Mouse (Mus musculus): ENCODE data around the gene Arf3. TPM values are rescaled to one million over a fixed set of nuclear protein-coding genes. Genes with fewer than 3 reads are reported as not detected.

Gene Arf3
- polyA plus RNA-seq, 1 experiment from 2014 or later, result 63.3 TPM

DNA sequence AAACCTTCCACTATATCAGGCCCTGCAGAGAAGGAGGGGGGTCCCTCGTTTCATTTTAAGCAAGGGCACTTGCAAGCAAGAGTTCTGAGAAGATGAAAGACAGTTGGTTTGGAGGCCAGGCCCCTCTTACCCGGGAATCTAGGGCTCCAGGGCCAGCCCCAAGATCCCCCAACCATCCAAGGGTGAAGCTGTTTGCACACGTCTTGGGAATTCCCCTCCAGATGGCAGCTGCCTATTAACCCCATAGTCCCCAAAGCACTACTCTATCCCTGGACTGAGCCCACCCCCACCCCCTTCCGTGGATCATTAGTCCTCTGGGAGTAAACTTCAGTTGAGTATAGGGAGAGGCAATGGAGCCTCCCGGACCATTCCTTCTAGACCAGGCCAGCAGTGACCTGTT, 12.5 kb upstream of the Arf3 start:
- WGBS, result 2% methylated on average over 5 of the region's 5 CpGs
- Histone ChIP-seq H3K4me2 (ENCODE audit: low read length) (no peak overlapping the region), H3K36me3 (ENCODE audit: control insufficient read depth, insufficient read depth, low read length) (no peaks in the 10 kb centered on the region), H3K9ac (replicated peaks; ENCODE audit: low read length) (no peak overlapping the region), H3K27me3 (ENCODE audit: control insufficient read depth, insufficient read depth, low read length) (peaks cover 98% of the 10 kb centered on the region), H3K4me1 (ENCODE audit: control insufficient read depth, insufficient read depth, low read length) (peaks cover 22% of the 10 kb centered on the region), H3K9me3 (ENCODE audit: control insufficient read depth, low read length) (no peaks in the 10 kb centered on the region), H3K4me3 (replicated peaks; ENCODE audit: low read depth, low read length) (no peak overlapping the region), H3K27ac (replicated peaks; ENCODE audit: low read depth, low read length) (no peak overlapping the region)
- DNase-seq (no peak), ATAC-seq (ENCODE audit: low FRiP score, low TSS enrichment) (no peak)

DNA sequence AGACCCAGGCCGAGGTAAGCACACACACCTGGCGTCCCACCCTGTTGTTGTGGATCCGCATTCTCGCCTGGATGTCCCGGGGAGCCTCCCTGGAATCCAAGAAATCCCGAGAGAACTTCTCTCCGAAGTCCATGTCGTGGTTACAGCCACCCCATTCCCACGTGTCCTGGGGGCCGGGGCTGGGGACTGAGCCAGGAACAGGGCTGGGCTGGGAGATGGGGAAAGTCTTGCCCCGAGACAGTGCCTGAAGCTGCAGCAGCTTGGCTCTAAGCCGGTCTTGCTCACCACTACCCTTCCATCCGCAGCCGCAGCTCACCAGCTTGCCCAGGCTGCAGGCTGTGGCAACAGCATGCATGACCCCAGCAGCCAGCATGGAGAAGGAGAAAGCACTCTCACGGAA, 11.1 kb upstream of the Arf3 start:
- H3K27ac ChIP-seq (replicated peaks; ENCODE audit: low read depth, low read length), result no peak overlapping the region
- no peak for ATAC-seq (ENCODE audit: low FRiP score, low TSS enrichment)
- H3K9me3 ChIP-seq (ENCODE audit: control insufficient read depth, low read length), result no peaks in the 10 kb centered on the region
- H3K36me3 ChIP-seq (ENCODE audit: control insufficient read depth, insufficient read depth, low read length), result no peaks in the 10 kb centered on the region
- no peak overlapping the region for H3K9ac ChIP-seq (replicated peaks; ENCODE audit: low read length)
- no peak for DNase-seq
- H3K4me2 ChIP-seq (ENCODE audit: low read length), result no peak overlapping the region
- no peak overlapping the region for H3K4me3 ChIP-seq (replicated peaks; ENCODE audit: low read depth, low read length)
- peaks cover 22% of the 10 kb centered on the region for H3K4me1 ChIP-seq (ENCODE audit: control insufficient read depth, insufficient read depth, low read length)
- H3K27me3 ChIP-seq (ENCODE audit: control insufficient read depth, insufficient read depth, low read length), result peaks cover 98% of the 10 kb centered on the region
- 15% methylated on average over 15 of the region's 15 CpGs for WGBS

DNA sequence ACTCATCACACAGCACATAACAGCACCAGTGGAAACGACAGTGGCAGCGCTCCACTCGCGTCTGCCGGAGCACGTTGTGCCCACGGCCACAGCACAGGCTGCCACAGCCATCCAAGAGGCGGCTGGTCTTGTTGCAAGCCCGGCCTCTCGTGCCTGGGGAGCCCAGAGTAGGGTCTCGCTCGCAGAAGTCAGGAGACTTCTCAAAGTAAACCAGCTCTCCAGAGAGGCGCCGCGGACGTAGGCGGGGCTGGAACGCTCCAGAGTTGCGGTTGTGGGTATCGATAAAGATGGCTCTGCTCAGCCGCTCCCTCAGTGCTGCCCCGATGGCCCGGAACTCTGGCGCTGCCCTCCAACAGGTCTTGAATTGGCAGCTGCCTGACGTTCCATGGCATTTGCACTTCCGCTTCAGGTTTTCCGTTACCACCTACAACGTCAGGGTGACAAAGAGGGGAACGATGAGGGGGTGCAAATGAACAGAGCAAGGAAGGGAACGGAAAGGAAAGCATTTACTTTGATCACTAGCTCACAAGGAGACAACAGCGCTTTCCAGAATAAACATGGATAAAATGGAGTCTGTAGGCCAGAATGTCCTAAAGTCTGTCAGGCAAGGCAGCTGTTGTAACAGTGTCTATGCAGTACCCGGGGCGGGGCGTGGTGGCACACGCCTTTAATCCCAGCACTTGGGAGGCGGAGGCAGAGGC, 9.6 kb upstream of the Arf3 start:
- no peak overlapping the region for H3K27ac ChIP-seq (replicated peaks; ENCODE audit: low read depth, low read length)
- no peaks in the 10 kb centered on the region for H3K36me3 ChIP-seq (ENCODE audit: control insufficient read depth, insufficient read depth, low read length)
- peak overlapping the region; percentile 24 for H3K4me3 ChIP-seq (replicated peaks; ENCODE audit: low read depth, low read length)
- H3K4me2 ChIP-seq (ENCODE audit: low read length), result peak overlapping the region; percentile 41
- ATAC-seq (ENCODE audit: low FRiP score, low TSS enrichment) (no peak), DNase-seq (peak; percentile 44)
- peak overlapping the region; percentile 17; the same call in 1 of the 2 replicates for H3K9ac ChIP-seq (replicated peaks; ENCODE audit: low read length)
- 4% methylated on average over 36 of the region's 36 CpGs for WGBS
- peaks cover 20% of the 10 kb centered on the region for H3K4me1 ChIP-seq (ENCODE audit: control insufficient read depth, insufficient read depth, low read length)
- peaks cover 85% of the 10 kb centered on the region for H3K27me3 ChIP-seq (ENCODE audit: control insufficient read depth, insufficient read depth, low read length)
- no peaks in the 10 kb centered on the region for H3K9me3 ChIP-seq (ENCODE audit: control insufficient read depth, low read length)

DNA sequence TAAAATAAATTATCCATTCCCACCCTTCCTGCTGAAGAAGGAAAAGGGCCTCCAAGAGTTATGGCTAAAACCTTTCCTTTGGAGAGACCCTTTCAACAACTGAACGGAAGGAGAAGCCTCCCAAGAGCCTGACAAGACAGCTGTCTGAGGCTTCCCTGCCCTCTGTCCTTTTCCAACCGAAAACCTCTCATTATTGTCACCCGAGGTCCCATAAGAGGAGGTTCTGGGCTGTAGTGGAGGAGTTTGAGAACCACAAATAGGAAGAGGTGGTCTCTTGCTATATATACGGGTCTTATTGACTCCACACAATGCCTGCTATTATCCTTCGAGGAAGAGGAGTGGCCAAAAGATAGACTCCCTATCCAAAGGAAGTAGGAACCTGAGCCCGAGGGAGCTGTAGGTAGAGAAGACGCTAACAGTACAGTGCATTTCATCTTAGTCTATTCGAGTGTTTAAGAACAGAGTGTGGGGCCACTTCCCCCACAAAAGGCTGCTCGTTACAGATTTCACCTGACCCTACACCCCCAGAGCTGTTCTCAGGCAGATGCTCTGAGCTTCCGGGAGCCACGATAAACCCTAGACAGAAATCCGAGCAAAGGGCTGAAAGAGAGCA, 8.9 kb upstream of the Arf3 start:
- WGBS, result 8% methylated on average over 12 of the region's 12 CpGs
- Histone ChIP-seq H3K9ac (replicated peaks; ENCODE audit: low read length) (0 out of 2 replicates have a peak overlapping the region, but pooled peaks have one; percentile 17), H3K27me3 (ENCODE audit: control insufficient read depth, insufficient read depth, low read length) (peaks cover 78% of the 10 kb centered on the region), H3K9me3 (ENCODE audit: control insufficient read depth, low read length) (no peaks in the 10 kb centered on the region), H3K4me3 (replicated peaks; ENCODE audit: low read depth, low read length) (peak overlapping the region; percentile 24; the same call in 1 of the 2 replicates), H3K4me1 (ENCODE audit: control insufficient read depth, insufficient read depth, low read length) (peaks cover 18% of the 10 kb centered on the region), H3K4me2 (ENCODE audit: low read length) (peak overlapping the region; percentile 41), H3K36me3 (ENCODE audit: control insufficient read depth, insufficient read depth, low read length) (no peaks in the 10 kb centered on the region), H3K27ac (replicated peaks; ENCODE audit: low read depth, low read length) (no peak overlapping the region)
- DNase-seq, result no peak
- no peak for ATAC-seq (ENCODE audit: low FRiP score, low TSS enrichment)

DNA sequence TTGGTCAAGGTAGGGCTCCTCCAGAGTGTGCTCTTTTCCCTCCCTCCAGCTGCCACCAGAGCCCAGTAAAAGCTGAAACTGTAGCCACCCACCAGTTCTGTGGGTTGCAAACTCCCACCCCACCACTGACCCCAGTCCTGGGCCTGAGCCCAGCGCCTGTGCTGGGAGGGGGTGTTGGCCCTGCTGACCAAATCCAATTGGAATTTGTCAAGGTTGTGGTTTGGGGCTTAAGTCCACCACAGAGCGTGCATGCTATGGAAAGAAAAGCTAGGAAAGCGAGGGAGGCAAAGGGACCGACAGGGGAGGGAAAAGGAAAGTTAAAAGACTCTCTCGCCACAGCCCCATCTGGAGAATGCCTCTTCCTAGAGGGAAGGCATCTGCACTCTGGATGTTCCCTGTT, 5.2 kb upstream of the Arf3 start:
- 24% methylated on average over 5 of the region's 5 CpGs for WGBS
- no peak overlapping the region for H3K9ac ChIP-seq (replicated peaks; ENCODE audit: low read length)
- peaks cover 12% of the 10 kb centered on the region; the same call in 1 of the 2 replicates for H3K4me1 ChIP-seq (ENCODE audit: control insufficient read depth, insufficient read depth, low read length)
- H3K4me2 ChIP-seq (ENCODE audit: low read length), result no peak overlapping the region
- no peaks in the 10 kb centered on the region for H3K36me3 ChIP-seq (ENCODE audit: control insufficient read depth, insufficient read depth, low read length)
- H3K4me3 ChIP-seq (replicated peaks; ENCODE audit: low read depth, low read length), result no peak overlapping the region
- no peaks in the 10 kb centered on the region for H3K9me3 ChIP-seq (ENCODE audit: control insufficient read depth, low read length)
- DNase-seq (no peak), ATAC-seq (ENCODE audit: low FRiP score, low TSS enrichment) (no peak)
- H3K27ac ChIP-seq (replicated peaks; ENCODE audit: low read depth, low read length), result no peak overlapping the region
- H3K27me3 ChIP-seq (ENCODE audit: control insufficient read depth, insufficient read depth, low read length), result peaks cover 48% of the 10 kb centered on the region

DNA sequence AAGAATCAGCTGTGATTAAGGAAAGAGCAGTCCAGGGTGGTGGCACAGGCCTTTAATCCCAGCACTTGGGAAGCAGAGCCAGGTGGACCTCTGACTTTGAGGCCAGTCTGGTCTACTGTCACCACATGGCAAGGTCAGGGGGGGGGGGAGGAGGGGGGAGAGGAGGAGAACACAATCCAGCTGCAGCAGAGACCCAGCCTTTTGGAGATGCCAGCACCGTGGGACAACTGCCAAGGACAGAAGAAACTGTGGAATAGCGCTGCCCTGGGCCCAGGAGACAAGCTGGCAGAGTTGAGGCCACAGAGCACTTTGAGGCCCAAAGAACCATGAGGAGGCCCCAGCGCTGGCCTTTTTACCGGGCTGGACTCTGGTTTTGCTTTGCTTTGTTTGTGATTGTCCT, 2.9 kb upstream of the Arf3 start:
- peaks cover 14% of the 10 kb centered on the region for H3K4me1 ChIP-seq (ENCODE audit: control insufficient read depth, insufficient read depth, low read length)
- H3K9ac ChIP-seq (replicated peaks; ENCODE audit: low read length), result no peak overlapping the region
- DNase-seq (no peak), ATAC-seq (ENCODE audit: low FRiP score, low TSS enrichment) (no peak)
- no peak overlapping the region for H3K4me2 ChIP-seq (ENCODE audit: low read length)
- WGBS, result 71% methylated on average over 4 of the region's 4 CpGs
- no peak overlapping the region for H3K27ac ChIP-seq (replicated peaks; ENCODE audit: low read depth, low read length)
- H3K27me3 ChIP-seq (ENCODE audit: control insufficient read depth, insufficient read depth, low read length), result peaks cover 24% of the 10 kb centered on the region
- no peaks in the 10 kb centered on the region for H3K36me3 ChIP-seq (ENCODE audit: control insufficient read depth, insufficient read depth, low read length)
- H3K9me3 ChIP-seq (ENCODE audit: control insufficient read depth, low read length), result no peaks in the 10 kb centered on the region
- H3K4me3 ChIP-seq (replicated peaks; ENCODE audit: low read depth, low read length), result no peak overlapping the region

DNA sequence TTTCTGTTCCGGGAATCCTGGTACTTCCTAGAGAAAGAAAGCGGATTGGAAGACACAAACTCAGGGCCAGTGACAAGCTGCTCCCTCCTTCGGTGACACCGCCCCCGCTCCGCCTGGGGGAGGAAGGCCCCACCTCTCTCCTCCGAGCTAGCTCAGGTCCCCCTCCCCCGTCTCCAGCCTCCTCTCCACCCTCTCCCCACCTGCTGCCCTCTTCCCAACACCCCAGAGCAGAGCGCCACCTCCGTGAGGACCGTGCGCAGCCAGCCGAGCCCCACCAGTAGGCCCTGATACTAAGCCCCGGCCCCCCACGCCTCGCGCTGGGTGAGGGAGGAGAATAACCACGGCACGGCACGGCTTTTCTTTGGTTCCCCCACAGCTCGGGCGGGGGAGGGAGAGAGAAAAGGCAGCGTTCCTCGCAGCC, 803 bp downstream of the Arf3 start:
- peak overlapping the region; percentile 93 for H3K27ac ChIP-seq (replicated peaks; ENCODE audit: low read depth, low read length)
- peak overlapping the region; percentile 99 for H3K4me3 ChIP-seq (replicated peaks; ENCODE audit: low read depth, low read length)
- peak overlapping the region; percentile 75 for H3K4me2 ChIP-seq (ENCODE audit: low read length)
- H3K4me1 ChIP-seq (ENCODE audit: control insufficient read depth, insufficient read depth, low read length), result peaks cover 17% of the 10 kb centered on the region
- H3K9me3 ChIP-seq (ENCODE audit: control insufficient read depth, low read length), result no peaks in the 10 kb centered on the region
- ATAC-seq (ENCODE audit: low FRiP score, low TSS enrichment), result peak; percentile 75
- DNase-seq, result peak; percentile 83
- H3K36me3 ChIP-seq (ENCODE audit: control insufficient read depth, insufficient read depth, low read length), result peaks cover 14% of the 10 kb centered on the region; the same call in 1 of the 2 replicates
- H3K27me3 ChIP-seq (ENCODE audit: control insufficient read depth, insufficient read depth, low read length), result peaks cover 6% of the 10 kb centered on the region; the same call in 1 of the 2 replicates
- peak overlapping the region; percentile 94 for H3K9ac ChIP-seq (replicated peaks; ENCODE audit: low read length)
- WGBS, result 1% methylated on average over 22 of the region's 24 CpGs

DNA sequence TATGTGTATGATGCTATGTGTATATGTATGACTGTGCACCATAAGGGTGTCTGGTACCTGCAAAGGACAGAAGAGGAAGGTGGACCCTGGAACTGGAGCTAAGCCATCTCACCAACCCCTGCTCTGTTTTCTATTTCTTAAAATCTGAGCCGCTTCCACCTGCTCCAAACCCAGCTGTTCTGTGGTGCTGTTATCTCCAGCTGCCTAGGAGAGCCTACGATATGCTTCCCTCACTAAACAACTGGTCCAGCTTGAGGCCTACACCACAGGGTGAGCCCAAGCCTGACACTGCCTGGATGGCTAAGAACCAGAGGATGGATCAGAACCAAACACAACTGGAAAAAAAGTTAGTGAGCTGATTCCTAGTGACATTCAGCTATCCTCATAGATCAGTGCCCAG, 8.9 kb downstream of the Arf3 start:
- 90% methylated on average over 2 of the region's 2 CpGs for WGBS
- DNase-seq (no peak), ATAC-seq (ENCODE audit: low FRiP score, low TSS enrichment) (no peak)
- no peak overlapping the region for H3K9ac ChIP-seq (replicated peaks; ENCODE audit: low read length)
- H3K27ac ChIP-seq (replicated peaks; ENCODE audit: low read depth, low read length), result no peak overlapping the region; the same call in 1 of the 2 replicates
- no peak overlapping the region for H3K4me2 ChIP-seq (ENCODE audit: low read length)
- no peaks in the 10 kb centered on the region for H3K4me1 ChIP-seq (ENCODE audit: control insufficient read depth, insufficient read depth, low read length)
- H3K36me3 ChIP-seq (ENCODE audit: control insufficient read depth, insufficient read depth, low read length), result peaks cover 6% of the 10 kb centered on the region; the same call in 1 of the 2 replicates
- no peak overlapping the region for H3K4me3 ChIP-seq (replicated peaks; ENCODE audit: low read depth, low read length)
- no peaks in the 10 kb centered on the region for H3K9me3 ChIP-seq (ENCODE audit: control insufficient read depth, low read length)
- no peaks in the 10 kb centered on the region for H3K27me3 ChIP-seq (ENCODE audit: control insufficient read depth, insufficient read depth, low read length)

DNA sequence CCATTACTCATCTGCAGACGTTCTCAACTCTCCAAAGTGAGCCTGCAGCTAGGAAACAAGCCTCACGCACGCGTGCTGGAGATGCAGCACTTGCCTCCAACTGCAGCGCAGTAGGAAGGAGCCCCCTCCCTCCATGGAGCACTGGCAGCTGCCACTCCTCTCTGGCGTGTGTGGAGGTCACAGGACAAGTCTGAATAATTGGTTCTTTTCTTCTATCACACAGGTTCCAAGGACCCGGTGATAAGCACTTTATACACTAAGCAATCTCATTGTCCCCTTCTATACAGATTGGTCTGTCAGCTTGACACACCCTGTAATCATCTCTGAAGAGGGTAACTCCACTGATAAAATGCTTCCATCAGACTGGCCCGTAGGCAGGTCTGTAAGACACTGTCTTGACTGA, 10.0 kb downstream of the Arf3 start:
- H3K27ac ChIP-seq (replicated peaks; ENCODE audit: low read depth, low read length), result no peak overlapping the region
- no peak overlapping the region for H3K9ac ChIP-seq (replicated peaks; ENCODE audit: low read length)
- DNase-seq (no peak), ATAC-seq (ENCODE audit: low FRiP score, low TSS enrichment) (no peak)
- H3K4me1 ChIP-seq (ENCODE audit: control insufficient read depth, insufficient read depth, low read length), result no peaks in the 10 kb centered on the region
- H3K36me3 ChIP-seq (ENCODE audit: control insufficient read depth, insufficient read depth, low read length), result 0 out of 2 replicates have a peak, but pooled peaks cover 3% of the 10 kb centered on the region
- H3K4me3 ChIP-seq (replicated peaks; ENCODE audit: low read depth, low read length), result no peak overlapping the region
- WGBS, result 39% methylated on average over 8 of the region's 8 CpGs
- no peaks in the 10 kb centered on the region for H3K27me3 ChIP-seq (ENCODE audit: control insufficient read depth, insufficient read depth, low read length)
- no peak overlapping the region for H3K4me2 ChIP-seq (ENCODE audit: low read length)
- no peaks in the 10 kb centered on the region for H3K9me3 ChIP-seq (ENCODE audit: control insufficient read depth, low read length)
